Mouse (Mus musculus): ENCODE results near the gene 1700025G04Rik. TPM values are rescaled to one million over a fixed set of nuclear protein-coding genes. Genes with fewer than 3 reads are reported as not detected.

The 1700025G04Rik gene
- total and polyA plus RNA-seq, 3 experiments, result 1.5 to 19.5 (median 12.8) TPM

DNA sequence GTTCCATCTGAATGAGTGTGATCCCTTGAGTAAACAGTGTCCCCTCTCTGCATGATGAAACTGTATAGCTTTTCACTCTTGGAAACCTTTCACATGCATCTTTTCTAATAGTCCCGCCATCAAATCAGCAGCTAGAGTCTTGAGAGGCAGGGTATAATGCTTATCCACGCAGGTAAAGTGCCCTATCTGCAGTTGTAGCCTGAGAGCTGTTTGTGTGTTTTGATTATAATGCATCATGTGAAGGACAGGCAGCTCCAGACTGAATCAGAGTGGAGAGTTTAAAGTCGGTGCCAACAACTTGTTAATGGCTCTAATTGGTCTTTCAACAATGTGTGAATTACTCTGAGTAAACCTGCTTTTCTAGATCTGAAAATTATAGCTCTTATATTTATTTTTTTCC, 6.1 kb upstream of the 1700025G04Rik start:
- Histone ChIP-seq H3K9me3 (replicated peaks; ENCODE audit: low read length) (no peaks in the 10 kb centered on the region), H3K4me2 (ENCODE audit: insufficient read depth, low read depth, poor library complexity, severe bottlenecking) (no peak overlapping the region), H3K9ac (ENCODE audit: insufficient read depth, low read depth) (no peak overlapping the region), H3K4me1 (ENCODE audit: control insufficient read depth in 1 of 2, insufficient read depth in 2 of 2) (peaks cover 0 to 8% of the 10 kb centered on the region in 2 experiments; a peak in 2 of 4 replicates), H3K27me3 (replicated peaks) (peaks cover under 1% of the 10 kb centered on the region), H3K36me3 (replicated peaks in 1 of 2; ENCODE audit: control insufficient read depth in 1 of 2, insufficient read depth in 1 of 2, low read length in 1 of 2) (no peaks in the 10 kb centered on the region), H3K79me2 (replicated peaks; ENCODE audit: control insufficient read depth, extremely low read depth, insufficient read depth, poor library complexity, severe bottlenecking) (no peaks in the 10 kb centered on the region), H3K27ac (ENCODE audit: insufficient read depth, low read depth) (no peak overlapping the region), H3K4me3 (replicated peaks in 1 of 3; ENCODE audit: low read depth in 2 of 3, low read length in 2 of 3, poor library complexity in 1 of 3) (no peak overlapping the region)
- TF ChIP-seq JUN (IDR thresholded peaks at IDR 0.05; ENCODE audit: insufficient read depth, low read depth, low read length) (no peak), MYC (IDR thresholded peaks at IDR 0.05; ENCODE audit: low read depth, low read length) (no peak), ZKSCAN1 (IDR thresholded peaks at IDR 0.05; ENCODE audit: borderline replicate concordance, low read depth, low read length) (no peak), ELF1 (IDR thresholded peaks at IDR 0.05; ENCODE audit: low read depth, low read length) (no peak)
- in situ Hi-C loops (cut with MboI; ENCODE audit: low pct_ligation_motif_present, low pct_unique_long_range_greater_than_20kb, low sequenced_read_pairs), result no loop called here
- no peak for DNase-seq (ENCODE audit: extremely low read depth)
- dilution Hi-C loops (cut with MboI; ENCODE audit: extremely low pct_ligation_motif_present, extremely low pct_unique_long_range_greater_than_20kb, low sequenced_read_pairs), result no loop called here

DNA sequence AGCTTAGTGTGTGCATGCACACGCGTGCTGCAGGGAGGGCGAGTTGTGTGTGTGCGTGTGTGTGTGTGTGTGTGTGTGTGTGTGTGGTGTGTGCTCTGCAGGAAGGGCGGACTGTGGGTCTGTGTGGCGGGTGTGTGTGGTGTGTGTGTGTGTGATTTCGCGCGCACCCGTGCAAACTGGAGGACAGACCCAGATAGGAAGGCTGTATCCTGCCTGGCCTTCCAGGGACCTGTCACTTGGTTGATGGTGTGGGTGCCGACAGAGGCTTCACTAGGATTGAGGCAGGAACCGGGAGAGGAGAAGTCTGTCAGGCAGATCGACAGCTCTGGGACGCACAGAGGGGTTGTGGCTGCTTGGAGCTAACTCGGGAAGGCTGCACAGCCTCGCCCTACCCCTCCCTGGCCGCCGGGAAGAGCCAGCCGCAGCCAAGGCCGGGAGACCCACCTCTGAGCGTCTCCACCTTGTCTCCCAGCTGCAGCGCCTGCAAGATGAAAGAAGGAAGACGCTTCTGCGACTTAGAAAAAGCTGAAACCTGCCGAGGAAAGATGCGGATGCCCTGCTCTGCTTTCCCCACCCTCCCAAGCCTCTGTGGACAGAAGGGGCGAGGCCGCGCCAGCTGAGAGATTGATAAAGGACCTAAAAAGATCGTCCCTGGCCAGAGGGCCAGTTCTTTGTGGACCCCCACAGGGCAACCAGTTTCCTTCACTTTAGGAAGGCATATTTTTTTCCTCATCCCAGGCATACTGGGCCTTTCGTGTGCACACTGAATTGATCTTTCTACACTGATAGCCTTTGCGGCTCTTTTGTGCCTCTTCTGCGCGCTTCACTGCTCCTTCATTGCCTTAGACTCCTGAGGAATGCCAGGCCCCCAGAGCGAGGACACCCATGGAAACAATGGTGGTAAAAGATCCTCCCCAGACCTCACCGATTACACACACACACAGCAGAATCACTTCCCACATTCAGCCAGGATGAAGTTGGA, 930 bp upstream of the 1700025G04Rik start:
- Histone ChIP-seq H3K4me2 (ENCODE audit: insufficient read depth, low read depth, poor library complexity, severe bottlenecking) (peak overlapping the region; percentile 90), H3K27me3 (replicated peaks) (peaks cover 4% of the 10 kb centered on the region), H3K4me1 (ENCODE audit: control insufficient read depth in 1 of 2, insufficient read depth in 2 of 2) (peaks cover 2 to 21% of the 10 kb centered on the region in 2 experiments; a peak in 2 of 4 replicates), H3K4me3 (replicated peaks in 1 of 3; ENCODE audit: low read depth in 2 of 3, low read length in 2 of 3, poor library complexity in 1 of 3) (peak overlapping the region in 2 of 3 experiments; percentile 60 to 71), H3K79me2 (replicated peaks; ENCODE audit: control insufficient read depth, extremely low read depth, insufficient read depth, poor library complexity, severe bottlenecking) (no peaks in the 10 kb centered on the region), H3K9me3 (replicated peaks; ENCODE audit: low read length) (no peaks in the 10 kb centered on the region), H3K9ac (ENCODE audit: insufficient read depth, low read depth) (no peak overlapping the region), H3K27ac (ENCODE audit: insufficient read depth, low read depth) (no peak overlapping the region), H3K36me3 (replicated peaks in 1 of 2; ENCODE audit: control insufficient read depth in 1 of 2, insufficient read depth in 1 of 2, low read length in 1 of 2) (no peaks in the 10 kb centered on the region)
- DNase-seq (ENCODE audit: extremely low read depth), result no peak
- in situ Hi-C loops (cut with MboI; ENCODE audit: low pct_ligation_motif_present, low pct_unique_long_range_greater_than_20kb, low sequenced_read_pairs) (no loop called here), dilution Hi-C loops (cut with MboI; ENCODE audit: extremely low pct_ligation_motif_present, extremely low pct_unique_long_range_greater_than_20kb, low sequenced_read_pairs) (no loop called here)
- no peak for TF ChIP-seq JUND (conservative IDR thresholded peaks at IDR 0.05; ENCODE audit: low read depth, low read length)

DNA sequence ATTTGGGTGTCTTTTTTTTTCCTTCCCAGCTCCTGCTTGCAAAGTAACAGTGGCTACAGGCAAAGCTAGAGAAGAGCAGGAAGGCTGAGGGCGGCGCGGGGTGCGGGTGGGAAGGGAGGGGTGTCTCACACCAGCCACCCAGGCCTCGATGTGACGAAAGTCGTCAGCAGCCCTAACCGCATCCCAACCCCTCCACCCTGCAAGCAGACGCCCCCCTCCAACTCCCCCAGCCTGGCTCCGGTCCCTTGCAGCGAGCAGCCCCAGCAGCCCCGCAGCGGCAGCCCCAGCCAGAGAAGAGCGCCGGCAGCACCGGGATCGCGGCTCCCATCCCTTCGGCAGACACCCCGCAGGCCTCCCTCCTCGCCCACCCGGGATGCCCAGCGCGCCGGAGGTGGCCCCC, 399 bp downstream of the 1700025G04Rik start:
- in situ Hi-C loops (cut with MboI; ENCODE audit: low pct_ligation_motif_present, low pct_unique_long_range_greater_than_20kb, low sequenced_read_pairs), result no loop called here
- Histone ChIP-seq H3K79me2 (replicated peaks; ENCODE audit: control insufficient read depth, extremely low read depth, insufficient read depth, poor library complexity, severe bottlenecking) (no peaks in the 10 kb centered on the region), H3K27me3 (replicated peaks) (peaks cover 4% of the 10 kb centered on the region), H3K4me3 (replicated peaks in 1 of 3; ENCODE audit: low read depth in 2 of 3, low read length in 2 of 3, poor library complexity in 1 of 3) (peak overlapping the region in 2 of 3 experiments; percentile 60 to 71), H3K27ac (ENCODE audit: insufficient read depth, low read depth) (no peak overlapping the region), H3K36me3 (replicated peaks in 1 of 2; ENCODE audit: control insufficient read depth in 1 of 2, insufficient read depth in 1 of 2, low read length in 1 of 2) (no peaks in the 10 kb centered on the region), H3K4me1 (ENCODE audit: control insufficient read depth in 1 of 2, insufficient read depth in 2 of 2) (peaks cover 2 to 29% of the 10 kb centered on the region in 2 experiments; a peak in 2 of 4 replicates), H3K4me2 (ENCODE audit: insufficient read depth, low read depth, poor library complexity, severe bottlenecking) (peak overlapping the region; percentile 90), H3K9ac (ENCODE audit: insufficient read depth, low read depth) (no peak overlapping the region; the same call in 1 of the 2 replicates), H3K9me3 (replicated peaks; ENCODE audit: low read length) (no peaks in the 10 kb centered on the region)
- TF ChIP-seq RAD21 (IDR thresholded peaks at IDR 0.05; ENCODE audit: low read depth, low read length), result no peak
- TF ChIP-seq POLR2AphosphoS2 (IDR thresholded peaks at IDR 0.05; ENCODE audit: low read depth, low read length), result no peak
- no peak for TF ChIP-seq ZC3H11A (IDR thresholded peaks at IDR 0.05; ENCODE audit: low read depth, low read length)
- TF ChIP-seq NRF1 (IDR thresholded peaks at IDR 0.05; ENCODE audit: low read depth, low read length), result no peak
- TF ChIP-seq KAT2A (IDR thresholded peaks at IDR 0.05; ENCODE audit: insufficient replicate concordance, low read length), result no peak
- TF ChIP-seq ZKSCAN1 (IDR thresholded peaks at IDR 0.05; ENCODE audit: borderline replicate concordance, low read depth, low read length), result no peak
- TF ChIP-seq IRF4 (IDR thresholded peaks at IDR 0.05; ENCODE audit: low read depth, low read length), result no peak
- no peak for TF ChIP-seq MXI1 (IDR thresholded peaks at IDR 0.05; ENCODE audit: low read depth, low read length)
- no peak for TF ChIP-seq MAFK (IDR thresholded peaks at IDR 0.05; ENCODE audit: insufficient replicate concordance, low read length)
- no peak for TF ChIP-seq MAZ (IDR thresholded peaks at IDR 0.05; ENCODE audit: low read depth, low read length)
- no peak for TF ChIP-seq ZNF384 (IDR thresholded peaks at IDR 0.05; ENCODE audit: low read depth, low read length)
- TF ChIP-seq JUN (IDR thresholded peaks at IDR 0.05; ENCODE audit: insufficient read depth, low read depth, low read length), result no peak
- no peak for TF ChIP-seq TCF12 (IDR thresholded peaks at IDR 0.05; ENCODE audit: low read depth, low read length)
- no peak for DNase-seq (ENCODE audit: extremely low read depth)
- dilution Hi-C loops (cut with MboI; ENCODE audit: extremely low pct_ligation_motif_present, extremely low pct_unique_long_range_greater_than_20kb, low sequenced_read_pairs), result no loop called here
